Mouse (Mus musculus): ENCODE results near the gene Gm21650. TPM values are rescaled to one million over a fixed set of nuclear protein-coding genes. Genes with fewer than 3 reads are reported as not detected.
"Not testable (repeated sequence)": the region's sequence is repeated elsewhere in the genome, so short reads cannot be mapped to it uniquely, and the experiment has no call there.

Gm21650 gene
- not detected in 2 replicates for polyA plus RNA-seq (2014; fragmentation: Nextera tagmentation; extraction: Ambion mirVana)

DNA sequence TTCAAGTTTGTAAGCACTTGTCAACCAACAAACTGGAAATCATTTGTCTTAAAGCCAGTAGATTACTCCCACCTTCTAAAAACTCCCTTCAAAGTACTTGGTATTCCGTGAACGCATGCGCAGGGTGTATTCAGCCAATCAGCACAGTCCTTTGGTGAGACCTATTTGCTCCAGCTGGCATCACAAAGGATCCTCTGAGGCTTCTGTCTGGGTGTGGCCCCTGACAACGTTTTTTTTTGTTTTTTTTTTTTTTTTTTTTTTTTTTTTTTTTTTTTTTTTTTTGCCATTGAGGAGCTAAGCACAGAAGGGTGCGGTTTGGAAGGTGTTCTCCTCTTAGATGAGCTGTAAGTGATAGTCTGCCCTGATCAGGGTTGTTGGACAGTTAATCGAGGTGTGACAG lies at the start of gene Gm21650:
TSS of gene Gm21650 (plus strand) at position 301 of the 400 bp plus-strand sequence.
- H3K9me3 ChIP-seq (ENCODE audit: control insufficient read depth, low read length); H3K4me3 ChIP-seq (ENCODE audit: low read depth, low read length); H3K4me2 ChIP-seq; H3K9ac ChIP-seq (ENCODE audit: low read depth, low read length); H3K27me3 ChIP-seq (replicated peaks; ENCODE audit: control insufficient read depth, insufficient read depth, low read length); H3K4me1 ChIP-seq (replicated peaks; ENCODE audit: control insufficient read depth, insufficient read depth, low read length); H3K36me3 ChIP-seq (ENCODE audit: control insufficient read depth, insufficient read depth, low read length); DNase-seq (ENCODE audit: low spot score); H3K27ac ChIP-seq (ENCODE audit: low read depth, low read length); ATAC-seq (replicated peaks; ENCODE audit: low FRiP score): not testable (repeated sequence)
- WGBS, result no CpG with 5 or more reads among the region's 6 CpGs

All from liver, embryonic 11.5 days (tissue).